Mouse (Mus musculus): Measurements from ENCODE around the gene Apobec1.
"Not testable (repeated sequence)": the region's sequence is repeated elsewhere in the genome, so short reads cannot be mapped to it uniquely, and the experiment has no call there.

Apobec1 gene

GRCm38 (mm10) chr6:122604260-122604659 is 2.0 kb upstream of the Apobec1 start:
- DNase-seq (ENCODE audit: low read depth, low spot score) = no peak

- DNase-seq (ENCODE audit: low read depth, low spot score) = no peak
Observed at GRCm38 (mm10) chr6:122602992-122603322, 713 bp upstream of the Apobec1 start.

- DNase-seq (ENCODE audit: low read depth, low spot score) = no peak
Observed at GRCm38 (mm10) chr6:122601615-122602014, 629 bp downstream of the Apobec1 start.

GRCm38 (mm10) chr6:122601031-122601430 is 1.2 kb downstream of the Apobec1 start:
- DNase-seq (ENCODE audit: low read depth, low spot score) = no peak

- no peak for DNase-seq (ENCODE audit: low read depth, low spot score)
Observed at GRCm38 (mm10) chr6:122600066-122600646, 2.1 kb downstream of the Apobec1 start.

- no peak for DNase-seq (ENCODE audit: low read depth, low spot score)
Observed at GRCm38 (mm10) chr6:122599054-122599737, 3.0 kb downstream of the Apobec1 start.

- no peak for DNase-seq (ENCODE audit: low read depth, low spot score)
Observed at GRCm38 (mm10) chr6:122598436-122598835, 3.8 kb downstream of the Apobec1 start.

- DNase-seq (ENCODE audit: low read depth, low spot score) = no peak
Observed at GRCm38 (mm10) chr6:122598014-122598413, 4.2 kb downstream of the Apobec1 start.

GRCm38 (mm10) chr6:122596608-122597007 is 5.6 kb downstream of the Apobec1 start:
- no peak for DNase-seq (ENCODE audit: low read depth, low spot score)

GRCm38 (mm10) chr6:122595637-122596036 is 6.6 kb downstream of the Apobec1 start:
- no peak for DNase-seq (ENCODE audit: low read depth, low spot score)

- no peak for DNase-seq (ENCODE audit: low read depth, low spot score)
Observed at GRCm38 (mm10) chr6:122592905-122593304, 9.3 kb downstream of the Apobec1 start.

GRCm38 (mm10) chr6:122591027-122591758 is 11.1 kb downstream of the Apobec1 start:
- DNase-seq (ENCODE audit: low read depth, low spot score) = no peak

GRCm38 (mm10) chr6:122579086-122579485 is 23.2 kb downstream of the Apobec1 start:
- no peak for DNase-seq (ENCODE audit: low read depth, low spot score)

GRCm38 (mm10) chr6:122577030-122577429 is 25.2 kb downstream of the Apobec1 start:
- no peak for DNase-seq (ENCODE audit: low read depth, low spot score)

GRCm38 (mm10) chr6:122575037-122575436 is 27.2 kb downstream of the Apobec1 start:
- DNase-seq (ENCODE audit: low read depth, low spot score) = not testable (repeated sequence)

GRCm38 (mm10) chr6:122571617-122571959 is 30.7 kb downstream of the Apobec1 start:
- DNase-seq (ENCODE audit: low read depth, low spot score) = no peak

GRCm38 (mm10) chr6:122570695-122571616 is 31.3 kb downstream of the Apobec1 start:
- no peak for DNase-seq (ENCODE audit: low read depth, low spot score)

- DNase-seq (ENCODE audit: low read depth, low spot score) = no peak
Observed at GRCm38 (mm10) chr6:122569762-122570161, 32.5 kb downstream of the Apobec1 start.

GRCm38 (mm10) chr6:122569113-122569512 is 33.1 kb downstream of the Apobec1 start:
- DNase-seq (ENCODE audit: low read depth, low spot score) = no peak

GRCm38 (mm10) chr6:122565070-122565784 is 37.0 kb downstream of the Apobec1 start:
- DNase-seq (ENCODE audit: low read depth, low spot score) = no peak

- peak; percentile 61 for DNase-seq (ENCODE audit: low read depth, low spot score)
Observed at GRCm38 (mm10) chr6:122562463-122562862, 39.8 kb downstream of the Apobec1 start.

Data from retina, postnatal 7 days (tissue).